Mouse (Mus musculus) adrenal gland, postnatal 10 days (tissue): ENCODE measurements around the gene Prkar1a. TPM values are rescaled to one million over a fixed set of nuclear protein-coding genes. Genes with fewer than 3 reads are reported as not detected.

Experiments used
- DNase-seq: peaks from one replicate; pipeline ENCODE4 v3.0.0; 2021; ENCODE audit warnings: mixed read lengths
- long read RNA-seq, 2 experiments: library from polyadenylated mRNA; stranded (forward); transcript quantifications; one replicate each; pipeline ENCODE4 v2.0.0; 2021
- total RNA-seq, 2 experiments: library from RNA; stranded (reverse); gene quantifications; 2 replicates each; pipeline ENCODE4 v1.2.3; 2021

Prkar1a gene
- 100 to 1,000 TPM; 331 to 344 TPM for total RNA-seq
- long read RNA-seq, experiment 1, transcript Prkar1a-201 (11 exons, 3,359 nt), result major isoform, 755 of 986 reads
- long read RNA-seq, experiment 1, partial matches to known transcripts, result 197 of 986 reads
- long read RNA-seq, experiment 1, other reads (novel, unspliced or antisense), result 33 of 986 reads
- long read RNA-seq, experiment 2, transcript Prkar1a-201 (11 exons, 3,359 nt), result major isoform, 377 of 443 reads
- long read RNA-seq, experiment 2, partial matches to known transcripts, result 49 of 443 reads
- long read RNA-seq, experiment 2, other reads (novel, unspliced or antisense), result 17 of 443 reads

- no peak for DNase-seq
Observed at GRCm38 (mm10) chr11:109649206-109649605, at the start of gene Prkar1a. TSS of gene Prkar1a (plus strand) at chr11:109649405.

DNA sequence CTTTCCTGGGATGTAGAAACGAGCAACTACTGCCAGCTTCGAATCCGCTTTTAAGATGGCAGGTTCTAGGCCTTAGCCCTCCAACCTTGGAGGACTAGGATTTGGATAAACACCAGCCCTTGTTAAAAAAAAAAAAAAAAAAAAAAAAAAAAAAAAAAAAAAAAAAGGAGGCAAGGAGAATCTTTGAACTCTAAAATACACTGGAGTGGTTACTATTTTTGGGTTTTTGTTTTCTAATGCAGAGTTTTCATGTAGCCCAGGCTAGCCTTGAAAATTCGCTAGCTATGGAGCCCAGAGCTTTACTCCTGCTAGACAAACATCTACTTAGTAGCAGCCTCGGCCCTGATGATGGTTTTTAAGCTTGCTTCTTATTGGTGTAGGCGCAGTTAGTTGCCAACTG is 41.6 kb upstream of the Prkar1a start:
- DNase-seq, result no peak

DNA sequence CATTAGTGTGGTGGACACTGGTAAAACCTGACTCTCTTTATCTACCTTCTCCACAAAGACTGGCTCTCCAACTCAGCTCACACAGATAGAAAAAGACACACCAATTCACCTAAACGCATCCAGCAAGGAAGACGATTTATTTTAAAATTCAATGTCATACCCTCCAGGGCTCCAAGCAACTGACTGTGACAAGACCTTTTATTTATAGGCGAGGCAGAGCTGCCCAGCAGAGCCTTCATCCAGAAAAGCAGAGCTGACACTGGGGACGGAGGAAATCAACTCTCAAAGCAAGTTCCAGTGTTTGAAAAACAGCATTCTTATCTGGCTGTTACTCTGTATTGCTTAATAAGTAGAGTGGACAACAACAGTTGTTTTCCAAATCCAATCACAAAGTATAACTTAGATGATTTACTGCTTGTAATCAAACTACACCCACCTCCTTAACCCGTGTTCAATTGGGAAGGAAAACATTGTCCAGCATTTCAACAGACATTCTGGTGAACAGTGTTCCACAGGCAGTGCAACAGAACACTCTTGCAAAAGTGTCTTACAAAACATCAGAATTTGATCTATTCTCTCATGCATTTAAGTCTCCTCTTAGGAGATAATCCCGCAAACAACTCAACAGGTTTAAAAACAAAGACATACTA is 40.1 kb upstream of the Prkar1a start:
- DNase-seq, result no peak

GRCm38 (mm10) chr11:109610046-109610794 is 39.0 kb upstream of the Prkar1a start:
- no peak for DNase-seq

GRCm38 (mm10) chr11:109610795-109611302 is 38.4 kb upstream of the Prkar1a start:
- no peak for DNase-seq

GRCm38 (mm10) chr11:109611303-109612149 is 37.7 kb upstream of the Prkar1a start, which contains the start of gene Wipi1:
TSS of gene Wipi1 (minus strand) at chr11:109611967.
- peak; percentile 100 for DNase-seq

DNA sequence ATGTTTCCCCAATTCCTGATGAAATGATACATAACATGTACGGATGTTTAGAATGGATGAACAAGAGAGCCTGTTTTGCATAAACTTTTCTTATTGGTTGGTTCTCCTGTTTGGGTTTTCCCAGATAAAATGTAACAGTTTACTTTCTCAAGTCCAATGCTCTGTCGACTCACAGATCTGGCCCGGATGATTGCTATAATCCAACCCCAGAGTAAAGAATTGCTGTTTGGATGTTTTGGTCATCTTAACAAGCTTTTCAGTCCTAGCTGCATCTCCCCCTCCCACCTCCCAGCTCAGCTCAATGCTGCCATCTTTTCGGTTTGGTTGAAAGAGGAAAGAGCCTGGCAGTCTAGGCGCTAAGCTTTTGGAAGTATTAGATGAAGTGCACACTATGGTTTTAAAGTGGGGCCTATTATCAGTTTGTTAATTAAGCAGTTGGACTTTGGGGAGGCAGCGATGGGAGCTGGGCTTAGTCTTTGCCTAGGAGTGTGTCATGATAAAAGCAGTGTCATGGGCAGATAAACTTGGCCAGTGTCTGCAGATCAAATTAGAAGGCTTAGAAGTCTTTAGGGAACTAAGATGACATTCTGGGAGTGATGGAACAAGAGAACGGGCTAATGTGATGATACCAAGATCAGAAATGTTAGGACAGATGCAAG is 36.2 kb upstream of the Prkar1a start:
- no peak for DNase-seq

GRCm38 (mm10) chr11:109615286-109615685 is 33.9 kb upstream of the Prkar1a start:
- no peak for DNase-seq

GRCm38 (mm10) chr11:109616352-109616751 is 32.9 kb upstream of the Prkar1a start:
- no peak for DNase-seq

GRCm38 (mm10) chr11:109616766-109617165 is 32.4 kb upstream of the Prkar1a start:
- DNase-seq, result peak; percentile 37

- peak; percentile 78 for DNase-seq
Observed at GRCm38 (mm10) chr11:109619055-109619454, 30.1 kb upstream of the Prkar1a start.

- peak; percentile 59 for DNase-seq
Observed at GRCm38 (mm10) chr11:109620356-109620755, 28.8 kb upstream of the Prkar1a start.

DNA sequence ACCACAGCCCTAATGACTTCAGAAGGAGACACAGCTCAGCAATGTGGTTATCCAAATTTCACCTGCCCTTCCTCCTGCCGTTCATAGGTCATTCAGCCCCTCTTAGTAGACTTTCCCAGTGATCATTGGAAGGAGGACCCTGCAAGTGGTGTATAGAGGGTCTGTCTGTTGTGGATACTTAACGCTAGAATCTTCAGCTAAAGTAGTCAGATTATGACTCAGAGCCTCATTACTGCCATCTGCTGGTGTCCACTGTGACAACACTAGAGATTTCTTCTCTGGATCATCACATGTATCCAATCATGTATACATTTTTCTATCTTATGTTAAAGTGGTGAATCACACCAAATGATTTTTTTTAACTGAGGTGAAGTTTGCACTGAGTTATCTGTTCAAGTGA is 28.0 kb upstream of the Prkar1a start:
- DNase-seq, result peak; percentile 75

DNA sequence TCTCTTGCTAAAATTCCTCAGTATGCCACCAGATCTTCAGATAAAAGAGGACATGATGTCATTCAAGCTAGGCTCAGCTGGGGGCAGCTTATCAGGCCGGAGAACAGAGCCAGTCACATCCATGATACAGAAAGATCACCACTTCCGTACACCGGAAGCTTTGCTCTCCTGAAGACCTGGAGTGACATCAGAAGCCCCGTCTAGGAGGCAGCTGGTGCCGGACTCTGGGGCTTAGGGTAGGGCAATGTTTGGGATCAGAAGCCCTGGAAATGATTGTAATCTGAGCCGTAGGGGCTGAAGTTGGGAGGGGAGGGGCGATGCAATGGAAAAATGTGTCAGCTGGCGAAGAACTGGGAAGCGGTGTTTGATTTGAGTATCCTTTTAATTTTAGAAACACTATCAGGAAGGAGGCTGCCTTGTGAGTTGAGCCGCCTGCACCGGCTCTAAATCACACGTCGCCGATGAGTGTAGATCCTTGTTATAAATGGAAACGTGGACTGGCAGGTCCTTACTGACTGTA is 26.6 kb upstream of the Prkar1a start:
- peak; percentile 30 for DNase-seq

DNA sequence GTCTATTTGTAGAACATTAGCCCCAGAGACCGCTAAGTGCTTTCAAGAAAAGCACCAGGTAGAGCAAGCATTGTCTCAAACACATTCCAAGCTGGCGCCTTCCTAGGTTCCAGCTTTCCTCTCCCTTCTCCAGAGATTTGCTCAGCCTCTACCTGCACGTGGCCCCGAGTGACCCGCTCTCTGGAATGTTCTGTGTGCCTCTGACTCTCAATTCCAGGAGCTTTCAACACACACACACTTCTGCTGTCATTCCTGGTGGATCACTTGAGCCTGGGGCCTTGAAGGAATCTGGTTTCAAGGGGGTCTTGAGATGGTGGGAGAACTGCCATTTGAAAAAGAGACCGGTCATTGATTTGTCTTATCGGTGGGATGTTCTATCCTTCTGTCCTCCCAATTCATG is 26.0 kb upstream of the Prkar1a start:
- no peak for DNase-seq

DNA sequence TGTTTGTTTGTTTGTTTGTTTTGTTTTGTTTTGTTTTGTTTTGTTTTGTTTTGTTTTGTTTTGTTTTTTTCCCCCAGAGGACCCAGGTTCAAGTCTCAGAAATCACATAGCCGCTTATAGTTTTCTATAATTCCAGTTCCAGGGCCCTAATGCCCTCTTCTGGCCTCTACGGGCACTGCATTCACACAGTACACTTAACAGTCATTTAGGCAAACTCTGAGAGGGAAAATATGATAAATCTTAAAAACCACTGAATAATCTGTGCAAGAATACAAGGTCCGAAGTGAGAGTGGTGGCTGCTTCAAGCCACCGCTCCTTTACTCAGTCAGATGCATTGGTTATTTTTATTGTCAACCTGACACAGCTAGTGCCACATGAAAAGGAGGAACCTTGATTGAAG is 21.6 kb upstream of the Prkar1a start:
- DNase-seq, result no peak

- DNase-seq, result no peak
Observed at GRCm38 (mm10) chr11:109628099-109628498, 21.1 kb upstream of the Prkar1a start.

GRCm38 (mm10) chr11:109629021-109629521 is 20.1 kb upstream of the Prkar1a start:
- DNase-seq, result no peak

GRCm38 (mm10) chr11:109634928-109635327 is 14.3 kb upstream of the Prkar1a start:
- DNase-seq, result no peak

DNA sequence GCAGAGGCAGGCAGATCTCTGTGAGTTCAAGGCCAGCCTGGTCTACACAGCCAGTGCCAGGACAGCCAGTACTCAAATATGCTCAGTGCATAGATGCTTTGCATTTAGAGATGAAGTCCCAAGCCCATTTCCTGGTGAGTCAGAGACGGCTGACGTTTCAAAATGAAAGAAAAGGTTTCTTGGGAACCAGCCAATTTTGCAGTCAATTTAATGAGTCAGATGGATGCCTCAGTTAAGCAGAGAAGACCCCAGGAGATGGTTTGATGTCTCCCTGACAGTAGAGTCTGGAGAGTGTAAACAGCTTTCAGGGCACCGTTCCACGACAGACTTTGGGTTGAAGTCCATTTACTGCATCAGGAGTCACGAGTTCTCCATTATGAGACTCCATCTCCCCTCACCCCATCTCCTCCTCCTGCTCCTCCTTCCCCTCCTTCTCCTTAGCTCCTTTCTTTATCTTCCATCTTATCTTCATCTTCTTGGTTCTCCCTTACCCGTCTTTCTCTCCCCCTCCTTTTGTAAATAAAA is 13.3 kb upstream of the Prkar1a start:
- no peak for DNase-seq
